Mouse (Mus musculus): Measurements from ENCODE around the gene Aasdh. TPM values are rescaled to one million over a fixed set of nuclear protein-coding genes. Genes with fewer than 3 reads are reported as not detected.

Aasdh gene
- polyA plus RNA-seq, 1 experiment from 2014 or later, result 17.6 TPM

DNA sequence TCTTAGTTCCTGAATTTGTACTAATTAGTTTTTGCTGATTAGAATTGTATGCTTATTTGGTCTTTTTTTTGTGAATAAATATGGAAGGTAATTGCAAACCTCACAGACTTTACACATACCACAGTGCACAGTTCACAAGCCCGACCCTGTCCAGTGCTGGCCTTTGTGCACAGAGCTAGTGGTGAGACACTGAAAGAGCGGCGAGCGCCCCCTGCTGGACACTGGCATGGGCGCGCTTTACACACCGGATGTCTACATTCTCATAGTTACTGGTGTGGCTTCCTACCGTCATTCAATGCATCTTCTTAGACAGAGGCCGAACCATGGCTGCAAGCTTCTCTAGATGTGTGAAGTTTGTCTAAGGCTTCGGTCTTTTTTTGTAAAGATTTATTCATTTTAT lies 51.8 kb downstream of the Aasdh start:
- Histone ChIP-seq H3K9me3 (0 out of 2 replicates have a peak, but pooled peaks cover 2% of the 10 kb centered on the region), H3K27me3 (ENCODE audit: insufficient read depth, poor library complexity, severe bottlenecking) (peaks cover 48% of the 10 kb centered on the region), H3K4me1 (replicated peaks) (peaks cover 33% of the 10 kb centered on the region), H3K27ac (no peak overlapping the region), H3K4me3 (no peak overlapping the region), H3K36me3 (peaks cover 80% of the 10 kb centered on the region)
- DNase-seq (ENCODE audit: low spot score), result peak; percentile 88
- WGBS, result 15% methylated on average over 10 of the region's 10 CpGs

- H3K4me1 ChIP-seq (replicated peaks), result peaks cover 16% of the 10 kb centered on the region
- no peak for DNase-seq (ENCODE audit: low spot score)
- peaks cover 76% of the 10 kb centered on the region for H3K36me3 ChIP-seq
- 0 out of 2 replicates have a peak overlapping the region, but pooled peaks have one; percentile 35 for H3K27ac ChIP-seq
- H3K4me3 ChIP-seq, result no peak overlapping the region
- H3K27me3 ChIP-seq (ENCODE audit: insufficient read depth, poor library complexity, severe bottlenecking), result peaks cover 26% of the 10 kb centered on the region
- H3K9me3 ChIP-seq, result no peaks in the 10 kb centered on the region
- WGBS, result 83% methylated on average over 4 of the region's 4 CpGs
These were observed 54.0 kb downstream of the Aasdh start for GRCm38 (mm10) chr5:76851316-76851715.

GRCm38 (mm10) chr5:76847106-76847505 lies 58.2 kb downstream of the Aasdh start:
- no peak overlapping the region for H3K27ac ChIP-seq
- 91% methylated on average over 6 of the region's 6 CpGs for WGBS
- no peaks in the 10 kb centered on the region for H3K9me3 ChIP-seq
- DNase-seq (ENCODE audit: low spot score), result no peak
- no peak overlapping the region for H3K4me3 ChIP-seq
- H3K36me3 ChIP-seq, result peaks cover 58% of the 10 kb centered on the region
- peaks cover 27% of the 10 kb centered on the region for H3K4me1 ChIP-seq (replicated peaks)
- no peaks in the 10 kb centered on the region for H3K27me3 ChIP-seq (ENCODE audit: insufficient read depth, poor library complexity, severe bottlenecking)

DNA sequence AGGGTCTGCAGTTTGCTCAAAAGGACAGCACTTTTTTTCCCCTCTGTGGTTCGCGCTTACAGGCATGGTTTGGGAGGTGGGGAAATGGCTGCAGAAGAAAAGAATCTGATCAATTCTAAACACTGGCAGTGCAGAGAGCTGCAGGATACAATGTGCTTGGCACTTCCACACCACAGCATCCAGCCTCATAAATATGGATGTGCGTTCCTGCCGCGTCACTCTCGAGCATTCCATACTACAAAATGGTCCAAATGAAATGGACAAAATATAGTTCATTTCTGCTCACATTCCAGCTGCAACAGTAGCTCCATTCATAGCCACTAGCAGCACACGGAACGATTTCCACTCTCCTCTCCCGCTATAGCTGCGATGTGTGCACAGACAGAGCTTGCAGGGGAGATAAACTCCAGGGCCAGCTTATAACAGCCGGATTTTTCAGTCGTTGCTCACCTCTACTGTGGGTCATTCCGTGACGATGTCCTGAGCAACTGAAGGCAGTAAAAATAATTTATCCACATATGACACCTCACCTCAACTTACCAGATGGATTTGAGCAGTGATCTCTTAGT lies 60.6 kb downstream of the Aasdh start:
- Histone ChIP-seq H3K4me3 (no peak overlapping the region), H3K4me1 (replicated peaks) (peaks cover 31% of the 10 kb centered on the region), H3K27me3 (ENCODE audit: insufficient read depth, poor library complexity, severe bottlenecking) (no peaks in the 10 kb centered on the region), H3K27ac (0 out of 2 replicates have a peak overlapping the region, but pooled peaks have one; percentile 41), H3K36me3 (peaks cover 43% of the 10 kb centered on the region), H3K9me3 (no peaks in the 10 kb centered on the region)
- 87% methylated on average over 14 of the region's 14 CpGs for WGBS
- no peak for DNase-seq (ENCODE audit: low spot score)

- Histone ChIP-seq H3K27ac (no peak overlapping the region), H3K4me3 (no peak overlapping the region), H3K27me3 (ENCODE audit: insufficient read depth, poor library complexity, severe bottlenecking) (no peaks in the 10 kb centered on the region), H3K4me1 (replicated peaks) (peaks cover 31% of the 10 kb centered on the region), H3K36me3 (peaks cover 41% of the 10 kb centered on the region), H3K9me3 (no peaks in the 10 kb centered on the region)
- DNase-seq (ENCODE audit: low spot score), result no peak
- 91% methylated on average over 9 of the region's 9 CpGs for WGBS
These were observed 61.4 kb downstream of the Aasdh start for GRCm38 (mm10) chr5:76843851-76844419.

GRCm38 (mm10) chr5:76843448-76843847 lies 61.9 kb downstream of the Aasdh start:
- peak; percentile 70 for DNase-seq (ENCODE audit: low spot score)
- Histone ChIP-seq H3K27me3 (ENCODE audit: insufficient read depth, poor library complexity, severe bottlenecking) (no peaks in the 10 kb centered on the region), H3K4me3 (no peak overlapping the region), H3K27ac (no peak overlapping the region), H3K36me3 (peaks cover 36% of the 10 kb centered on the region), H3K9me3 (no peaks in the 10 kb centered on the region), H3K4me1 (replicated peaks) (peaks cover 31% of the 10 kb centered on the region)
- WGBS, result 31% methylated on average over 4 of the region's 4 CpGs

GRCm38 (mm10) chr5:76841859-76842258 lies 63.5 kb downstream of the Aasdh start:
- WGBS, result 93% methylated on average over 2 of the region's 2 CpGs
- H3K36me3 ChIP-seq, result peaks cover 25% of the 10 kb centered on the region; the same call in 1 of the 2 replicates

GRCm38 (mm10) chr5:76839786-76840185 lies 65.5 kb downstream of the Aasdh start:
- no peak overlapping the region for H3K27ac ChIP-seq
- no peaks in the 10 kb centered on the region for H3K27me3 ChIP-seq (ENCODE audit: insufficient read depth, poor library complexity, severe bottlenecking)
- peaks cover 12% of the 10 kb centered on the region; the same call in 1 of the 2 replicates for H3K36me3 ChIP-seq
- peaks cover 23% of the 10 kb centered on the region for H3K4me1 ChIP-seq (replicated peaks)
- no peak overlapping the region for H3K4me3 ChIP-seq
- no peak for DNase-seq (ENCODE audit: low spot score)
- 87% methylated on average over 6 of the region's 6 CpGs for WGBS
- H3K9me3 ChIP-seq, result no peaks in the 10 kb centered on the region

More at GRCm38 (mm10) chr5:76841859-76842258, 63.5 kb downstream of the Aasdh start:
- H3K4me1 ChIP-seq (replicated peaks), result peaks cover 31% of the 10 kb centered on the region
- H3K4me3 ChIP-seq, result no peak overlapping the region
- no peaks in the 10 kb centered on the region for H3K9me3 ChIP-seq
- H3K27me3 ChIP-seq (ENCODE audit: insufficient read depth, poor library complexity, severe bottlenecking), result no peaks in the 10 kb centered on the region
- no peak overlapping the region for H3K27ac ChIP-seq
- DNase-seq (ENCODE audit: low spot score), result no peak

DNA sequence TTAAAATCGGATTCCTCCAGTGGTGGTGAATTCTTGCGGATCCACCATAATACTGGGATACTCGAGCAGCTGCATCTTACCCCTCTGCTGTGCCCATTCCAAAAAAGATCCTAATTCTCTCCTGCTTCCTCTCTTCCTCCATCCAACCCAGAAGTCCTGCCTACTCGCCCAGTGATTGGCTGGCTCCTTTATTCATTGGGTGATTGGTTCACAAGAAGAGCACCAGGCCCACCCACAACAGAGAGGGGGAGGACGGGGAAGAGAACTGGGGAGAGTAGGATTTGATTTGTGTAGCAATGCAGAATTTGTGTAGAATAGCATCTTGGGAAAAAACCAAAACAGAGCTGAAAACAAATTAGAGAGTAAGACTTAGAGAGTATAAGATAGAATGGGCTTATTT lies 68.3 kb downstream of the Aasdh start:
- Histone ChIP-seq H3K4me1 (replicated peaks) (peaks cover 12% of the 10 kb centered on the region), H3K36me3 (peaks cover 25% of the 10 kb centered on the region; the same call in 1 of the 2 replicates), H3K27ac (no peak overlapping the region), H3K27me3 (ENCODE audit: insufficient read depth, poor library complexity, severe bottlenecking) (no peaks in the 10 kb centered on the region), H3K4me3 (no peak overlapping the region), H3K9me3 (no peaks in the 10 kb centered on the region)
- 56% methylated on average over 5 of the region's 5 CpGs for WGBS
- DNase-seq (ENCODE audit: low spot score), result no peak

GRCm38 (mm10) chr5:76832529-76833210 lies 72.6 kb downstream of the Aasdh start:
- Histone ChIP-seq H3K4me3 (no peak overlapping the region), H3K27ac (no peak overlapping the region), H3K27me3 (ENCODE audit: insufficient read depth, poor library complexity, severe bottlenecking) (no peaks in the 10 kb centered on the region), H3K9me3 (no peaks in the 10 kb centered on the region), H3K36me3 (peaks cover 59% of the 10 kb centered on the region), H3K4me1 (replicated peaks) (no peaks in the 10 kb centered on the region; the same call in 1 of the 2 replicates)
- no peak for DNase-seq (ENCODE audit: low spot score)
- 80% methylated on average over 17 of the region's 17 CpGs for WGBS

DNA sequence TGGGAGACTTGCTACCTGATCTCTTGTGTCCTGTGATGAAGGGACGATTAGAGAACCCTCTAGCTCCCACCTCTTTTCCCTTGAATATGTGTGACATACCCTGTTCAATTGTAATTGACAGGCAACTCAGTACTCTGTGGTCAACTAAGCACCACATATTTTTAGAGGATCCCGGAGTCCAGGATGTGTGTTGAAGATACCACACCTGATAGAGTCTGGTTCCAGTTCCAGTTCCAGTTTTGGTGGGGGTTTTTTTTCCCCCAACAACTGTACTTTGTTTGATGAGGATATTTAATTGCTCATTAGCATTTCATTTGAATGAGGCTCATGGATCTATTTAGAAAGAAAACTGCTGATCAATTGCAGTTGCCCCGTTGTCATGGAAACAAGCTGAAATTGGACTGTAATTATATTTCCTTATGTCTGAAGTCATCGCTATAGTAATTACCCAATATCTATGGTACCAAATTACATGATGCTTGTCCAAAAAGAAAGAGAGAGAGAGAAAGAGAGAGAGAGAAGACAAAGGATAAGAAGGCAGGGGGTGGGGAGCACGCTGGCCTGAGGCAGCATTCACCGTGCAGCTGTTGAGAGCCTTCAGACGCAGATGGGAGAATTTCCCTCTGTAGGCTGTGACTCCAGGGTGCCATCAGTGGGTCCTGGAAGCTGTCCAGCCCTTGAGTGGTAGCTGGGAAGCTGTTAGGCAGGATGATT lies 76.6 kb downstream of the Aasdh start:
- no peaks in the 10 kb centered on the region for H3K9me3 ChIP-seq
- 81% methylated on average over 7 of the region's 7 CpGs for WGBS
- no peak for DNase-seq (ENCODE audit: low spot score)
- peaks cover 85% of the 10 kb centered on the region for H3K36me3 ChIP-seq
- no peak overlapping the region for H3K27ac ChIP-seq
- no peaks in the 10 kb centered on the region; the same call in 1 of the 2 replicates for H3K4me1 ChIP-seq (replicated peaks)
- H3K4me3 ChIP-seq, result no peak overlapping the region
- no peaks in the 10 kb centered on the region for H3K27me3 ChIP-seq (ENCODE audit: insufficient read depth, poor library complexity, severe bottlenecking)
